Mouse (Mus musculus) forebrain, embryonic 13.5 days (tissue): ENCODE data around the gene Cnn3. TPM values are rescaled to one million over a fixed set of nuclear protein-coding genes. Genes with fewer than 3 reads are reported as not detected.

ENCODE experiments used
- ATAC-seq: fragments of 200-750 bp; cut with Nextera tagmentation; 2 replicates; pipeline ENCODE4 v1.8.0; 2017
- H3K27ac ChIP-seq: fragments of 300-500 bp; sonication (generic); 2 replicates; pipeline ENCODE4 v1.5.1; 2015; ENCODE audit warnings: inconsistent platforms, mild to moderate bottlenecking, moderate library complexity
- H3K27me3 ChIP-seq: fragments of 300-500 bp; sonication (generic); 2 replicates; pipeline ENCODE4 v1.6.1; 2015; ENCODE audit warnings: mild to moderate bottlenecking, inconsistent platforms
- H3K36me3 ChIP-seq: fragments of 300-500 bp; sonication (generic); 2 replicates; pipeline ENCODE4 v1.6.1; 2015; ENCODE audit warnings: mild to moderate bottlenecking, inconsistent platforms; ENCODE audit not compliant: poor library complexity, severe bottlenecking
- H3K4me1 ChIP-seq: fragments of 300-500 bp; sonication (generic); 2 replicates; pipeline ENCODE4 v1.6.1; 2015; ENCODE audit warnings: inconsistent platforms
- H3K4me2 ChIP-seq: fragments of 300-500 bp; sonication (generic); 2 replicates; pipeline ENCODE4 v1.6.1; 2015; ENCODE audit warnings: inconsistent platforms, mild to moderate bottlenecking, moderate library complexity
- H3K4me3 ChIP-seq: fragments of 300-500 bp; sonication (generic); 2 replicates; pipeline ENCODE4 v1.5.1; 2015; ENCODE audit warnings: mild to moderate bottlenecking, inconsistent platforms
- H3K9ac ChIP-seq: fragments of 300-500 bp; sonication (generic); 2 replicates; pipeline ENCODE4 v1.6.1; 2015; ENCODE audit warnings: mild to moderate bottlenecking, inconsistent platforms
- H3K9me3 ChIP-seq: fragments of 300-500 bp; sonication (generic); replicated peaks from 2 replicates; pipeline ENCODE4 v1.6.1; 2016; ENCODE audit warnings: inconsistent platforms
- WGBS: fragments of 180-500 bp; shearing (Covaris S2); methylation state at CpG from one replicate; pipeline ENCODE4 v1.1.7; 2015; 5-methylcytosine and 5-hydroxymethylcytosine counted together
- polyA plus RNA-seq: library from polyadenylated mRNA; unstranded; fragments of >200 nt; fragmentation: Nextera tagmentation; extraction: Ambion mirVana; gene quantifications from 2 replicates; pipeline ENCODE4 v1.2.1, GENCODE M21; 2015

Cnn3 gene
- polyA plus RNA-seq, result 770 and 773 TPM in 2 replicates

DNA sequence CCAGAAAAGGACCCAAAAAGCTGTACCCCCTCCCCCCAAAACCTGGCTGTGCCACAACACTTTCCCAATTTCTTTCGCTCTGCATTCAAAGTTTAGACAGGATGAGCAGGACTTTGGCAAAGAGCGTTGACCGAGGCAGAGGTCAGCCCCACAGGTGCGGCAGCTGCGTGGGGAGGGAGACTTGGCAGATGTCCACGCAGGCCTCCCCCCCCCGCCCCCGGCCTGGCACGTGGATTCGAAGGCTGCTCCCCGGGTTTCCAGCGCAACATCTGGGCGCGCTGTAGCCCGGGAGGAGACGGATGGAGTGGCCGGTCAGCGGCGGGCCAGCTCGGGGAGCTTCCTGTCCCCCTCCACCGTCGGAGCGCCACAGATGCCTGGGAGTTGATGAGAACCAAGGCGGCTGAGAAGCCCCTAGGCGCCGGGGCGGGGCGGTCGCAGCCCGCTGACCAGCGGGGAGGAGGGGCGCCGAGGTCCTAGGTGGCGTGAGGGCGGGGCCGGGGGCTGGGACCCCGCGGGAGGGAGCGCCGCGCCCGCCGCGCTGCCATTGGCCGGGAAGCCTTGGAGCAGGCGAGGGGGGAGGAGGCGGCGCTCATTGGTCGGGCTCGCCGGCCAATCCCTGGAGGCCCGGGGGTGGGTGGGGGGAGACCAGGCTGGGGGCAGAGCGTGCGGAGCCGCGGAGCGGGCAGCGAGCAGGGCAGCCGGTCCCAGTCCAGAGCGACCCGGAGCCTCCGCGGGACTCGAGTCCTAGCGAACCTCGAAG, at the start of gene Cnn3:
Gene Cnn3 (plus strand): TSS at position 637 of the 760 bp plus-strand sequence.
- H3K27ac ChIP-seq, result peak within 1 kb of the TSS; percentile 99
- no peaks in the 10 kb centered on the region; the same call in 1 of the 2 replicates for H3K27me3 ChIP-seq
- H3K9me3 ChIP-seq, result no peaks in the 10 kb centered on the region
- WGBS, result 2% methylated on average over 59 of the region's 66 CpGs
- H3K4me1 ChIP-seq, result peaks cover 38% of the 10 kb centered on the region
- H3K4me3 ChIP-seq, result peak within 1 kb of the TSS; percentile 89
- peak; percentile 92 for ATAC-seq
- no peaks in the 10 kb centered on the region for H3K36me3 ChIP-seq
- peak within 1 kb of the TSS; percentile 78 for H3K4me2 ChIP-seq
- H3K9ac ChIP-seq, result peak within 1 kb of the TSS; percentile 97

DNA sequence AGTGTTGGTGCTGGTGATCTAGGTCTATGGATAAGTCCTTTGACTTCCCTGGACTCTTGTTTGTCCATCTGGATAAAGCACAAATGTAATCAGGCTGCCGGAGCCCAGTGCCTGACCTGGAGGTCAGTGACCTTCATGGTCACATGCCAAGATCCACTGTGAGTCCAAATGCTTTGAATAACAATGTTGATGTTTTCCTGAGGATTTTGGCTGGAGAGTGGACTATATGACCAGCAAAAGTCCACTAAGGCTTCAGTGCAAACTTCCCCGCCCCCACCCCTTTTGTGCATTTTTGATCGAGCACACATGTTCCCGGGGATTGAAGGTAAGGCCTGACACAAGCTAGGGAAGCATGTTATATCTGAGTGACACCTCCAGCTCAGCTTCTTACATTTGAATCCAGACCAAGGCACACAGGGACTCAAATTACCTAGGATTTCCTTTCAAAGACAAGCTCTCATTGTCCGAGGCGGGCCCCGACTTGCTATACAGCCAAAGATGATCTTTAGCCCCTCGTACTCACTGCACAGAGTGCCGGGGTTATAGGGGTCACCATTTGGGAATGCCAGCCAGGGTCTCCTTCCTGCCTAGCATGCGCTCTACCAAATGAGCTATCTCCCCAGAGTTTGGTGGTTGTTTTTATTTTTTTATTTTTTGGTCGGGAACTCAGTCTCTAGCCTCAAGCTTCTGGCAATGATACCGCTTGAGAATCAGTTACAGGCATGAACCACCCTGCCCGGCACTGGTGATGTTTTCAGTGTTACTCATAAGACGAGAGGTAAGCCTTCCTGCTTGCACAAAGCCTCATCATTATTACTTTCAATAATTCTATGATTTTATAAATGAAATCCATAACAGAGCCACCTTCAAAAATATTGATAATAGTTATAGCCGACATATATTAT, 47.3 kb upstream of the Cnn3 start:
- Histone ChIP-seq H3K4me3 (no peak overlapping the region), H3K9ac (no peak overlapping the region), H3K4me2 (no peak overlapping the region), H3K36me3 (no peaks in the 10 kb centered on the region), H3K9me3 (no peaks in the 10 kb centered on the region), H3K27ac (no peak overlapping the region), H3K4me1 (no peaks in the 10 kb centered on the region), H3K27me3 (no peaks in the 10 kb centered on the region)
- WGBS, result 61% methylated on average over 15 of the region's 15 CpGs
- no peak for ATAC-seq

GRCm38 (mm10) chr3:121379699-121380098, 46.6 kb upstream of the Cnn3 start:
- Histone ChIP-seq H3K4me1 (no peaks in the 10 kb centered on the region), H3K4me3 (no peak overlapping the region), H3K4me2 (no peak overlapping the region), H3K27ac (no peak overlapping the region), H3K27me3 (no peaks in the 10 kb centered on the region), H3K9ac (no peak overlapping the region), H3K9me3 (no peaks in the 10 kb centered on the region), H3K36me3 (no peaks in the 10 kb centered on the region)
- WGBS, result 89% methylated on average over 5 of the region's 5 CpGs
- ATAC-seq, result no peak

DNA sequence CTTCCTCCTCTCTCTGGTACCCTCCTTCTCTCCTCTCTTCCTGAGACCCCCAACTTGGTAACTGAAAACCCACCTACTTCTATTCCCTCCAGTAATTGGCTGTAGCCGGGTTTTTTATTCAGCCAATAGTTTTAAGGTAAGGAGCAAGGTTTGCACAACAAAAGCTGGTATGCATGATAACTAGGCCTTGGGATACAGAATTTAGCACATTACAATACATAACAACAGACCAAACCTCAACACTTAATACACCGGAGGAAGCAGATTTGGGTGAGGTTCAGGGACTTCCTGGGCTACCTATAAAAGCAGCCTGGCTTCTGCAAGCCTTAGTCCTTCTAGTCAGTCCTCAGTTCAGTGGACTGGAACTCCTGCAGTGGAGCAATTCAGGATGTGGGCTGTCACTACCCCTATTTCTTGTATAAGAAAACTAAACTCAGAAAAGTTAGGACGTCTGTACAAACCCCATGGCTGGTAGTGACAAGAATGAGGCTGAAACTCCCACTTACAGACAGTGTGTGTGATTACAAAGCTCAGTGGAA, 38.8 kb upstream of the Cnn3 start:
- no peak for ATAC-seq

DNA sequence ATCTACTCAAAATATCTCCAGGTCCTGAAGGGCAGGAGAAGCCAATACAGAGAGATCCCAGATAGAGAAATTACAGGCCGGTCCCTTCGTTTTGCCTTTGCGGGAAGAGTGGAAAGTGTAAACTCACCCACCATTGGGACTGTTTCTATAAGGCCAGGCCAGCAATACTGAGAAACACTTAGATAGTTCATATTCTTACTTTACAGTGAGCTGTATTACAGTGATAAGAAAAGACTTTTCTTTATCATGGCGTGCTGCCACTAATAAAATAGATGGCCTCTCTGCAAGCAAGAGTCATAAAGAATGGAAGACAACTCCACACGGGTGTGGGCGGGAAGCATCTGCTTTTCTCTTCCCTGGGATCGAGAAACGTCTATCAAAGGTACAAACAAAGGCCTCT, 36.9 kb upstream of the Cnn3 start:
- no peaks in the 10 kb centered on the region for H3K27me3 ChIP-seq
- no peak overlapping the region for H3K9ac ChIP-seq
- no peaks in the 10 kb centered on the region for H3K9me3 ChIP-seq
- ATAC-seq, result no peak
- no peak overlapping the region for H3K27ac ChIP-seq
- H3K4me3 ChIP-seq, result no peak overlapping the region
- H3K4me2 ChIP-seq, result no peak overlapping the region
- 81% methylated on average over 8 of the region's 8 CpGs for WGBS
- peaks cover 11% of the 10 kb centered on the region for H3K4me1 ChIP-seq
- no peaks in the 10 kb centered on the region for H3K36me3 ChIP-seq

More for the DNA sequence above, 38.8 kb upstream of the Cnn3 start:
- Histone ChIP-seq H3K4me2 (no peak overlapping the region), H3K27me3 (no peaks in the 10 kb centered on the region), H3K27ac (no peak overlapping the region), H3K36me3 (no peaks in the 10 kb centered on the region), H3K4me3 (no peak overlapping the region), H3K9me3 (no peaks in the 10 kb centered on the region), H3K9ac (no peak overlapping the region), H3K4me1 (peaks cover 11% of the 10 kb centered on the region)
- 75% methylated on average over 3 of the region's 3 CpGs for whole genome bisulfite sequencing

DNA sequence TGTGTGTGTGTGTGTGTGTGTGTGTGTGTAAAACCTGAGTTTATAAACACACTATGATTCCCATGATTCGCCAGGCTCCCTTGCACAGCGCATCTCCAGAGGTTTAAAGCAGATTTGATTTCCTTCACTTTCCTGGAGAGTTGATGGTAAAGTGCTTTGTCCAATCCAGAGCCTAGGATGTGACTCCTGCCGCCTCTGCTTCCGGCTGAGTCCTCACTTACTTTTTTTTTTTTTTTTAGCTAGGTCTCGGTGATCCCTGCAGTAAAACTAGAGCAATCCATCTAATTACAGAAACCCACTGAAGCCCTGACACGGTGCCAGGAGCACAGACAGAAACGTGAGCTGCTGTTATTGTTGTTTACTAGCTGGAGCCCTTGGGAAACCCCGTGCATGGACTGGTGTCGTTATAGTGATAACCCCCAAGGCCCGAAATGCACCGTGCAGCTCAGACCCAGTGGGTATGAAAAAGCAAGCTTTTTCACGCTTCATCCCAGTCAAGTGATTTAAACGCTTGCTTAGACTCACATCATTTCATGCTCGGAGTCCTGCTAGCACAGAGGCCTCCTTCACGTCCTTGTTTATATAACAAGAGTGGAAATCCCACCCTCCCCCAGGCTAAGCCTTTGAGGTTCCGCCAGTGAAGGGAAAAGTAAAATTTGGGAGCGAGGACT, 36.3 kb upstream of the Cnn3 start:
- Histone ChIP-seq H3K27ac (no peak overlapping the region), H3K9me3 (no peaks in the 10 kb centered on the region), H3K36me3 (no peaks in the 10 kb centered on the region), H3K4me1 (peaks cover 11% of the 10 kb centered on the region), H3K4me2 (peak overlapping the region; percentile 45), H3K27me3 (no peaks in the 10 kb centered on the region), H3K4me3 (peak overlapping the region; percentile 17; the same call in 1 of the 2 replicates), H3K9ac (peak overlapping the region; percentile 45; the same call in 1 of the 2 replicates)
- WGBS, result 21% methylated on average over 17 of the region's 17 CpGs
- peak; percentile 70 for ATAC-seq

DNA sequence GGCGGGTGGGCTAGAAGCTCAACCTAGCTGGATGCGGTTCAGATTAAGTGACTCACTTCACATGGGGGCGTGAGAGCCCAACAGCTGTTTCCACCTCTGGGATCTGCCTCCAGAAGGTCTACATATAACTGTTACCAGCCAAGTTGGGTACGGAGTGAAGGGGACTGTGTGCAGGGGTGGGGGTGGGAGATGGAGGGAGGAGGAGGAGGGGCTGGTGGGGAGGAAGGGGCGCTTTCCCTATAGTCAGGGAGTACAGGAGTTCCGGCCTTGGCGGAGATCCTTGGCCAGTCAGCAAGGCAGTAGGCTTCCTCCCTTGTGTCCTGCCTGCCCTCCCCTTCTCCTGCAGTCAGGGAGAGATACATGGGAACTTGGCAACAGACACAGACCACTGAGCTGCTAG, 35.6 kb upstream of the Cnn3 start:
- ATAC-seq, result no peak; the same call in 1 of the 2 replicates

DNA sequence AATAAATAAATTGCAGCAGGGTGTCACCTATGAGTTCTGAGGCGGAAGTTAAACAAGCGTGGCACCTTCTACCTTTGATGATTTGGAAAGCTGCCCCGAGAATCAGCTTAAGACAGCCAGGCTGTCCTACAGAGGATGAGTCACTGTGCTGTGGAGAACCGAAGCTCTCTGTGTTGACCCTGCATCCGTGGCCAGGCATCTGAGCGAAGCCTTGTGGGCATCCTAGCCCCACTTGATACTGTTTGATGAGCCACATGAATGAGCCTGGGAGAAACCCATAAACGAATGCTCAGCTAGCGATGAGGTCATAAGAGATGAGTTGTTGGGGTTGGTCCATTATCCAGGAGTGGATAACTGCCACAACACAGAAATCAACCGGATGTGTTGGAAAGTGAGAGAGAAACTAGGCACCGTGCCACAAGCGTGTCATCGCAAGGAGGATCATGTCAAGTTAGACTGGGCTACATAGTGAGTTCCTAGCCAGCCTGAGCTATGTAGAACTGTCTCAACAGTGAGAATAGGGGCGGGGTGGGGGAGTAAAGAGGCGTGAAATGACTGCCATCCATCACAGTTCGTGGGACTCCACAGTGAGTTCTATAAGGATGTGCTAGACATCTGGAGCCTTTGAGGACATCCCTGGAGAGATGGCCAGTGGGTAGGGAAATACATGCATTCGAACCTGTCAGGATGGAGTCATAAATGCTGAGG, 30.6 kb upstream of the Cnn3 start:
- Histone ChIP-seq H3K27ac (no peak overlapping the region), H3K4me1 (peaks cover 2% of the 10 kb centered on the region; the same call in 1 of the 2 replicates), H3K36me3 (no peaks in the 10 kb centered on the region), H3K9ac (no peak overlapping the region), H3K4me3 (no peak overlapping the region), H3K27me3 (no peaks in the 10 kb centered on the region), H3K4me2 (no peak overlapping the region), H3K9me3 (no peaks in the 10 kb centered on the region)
- WGBS, result 85% methylated on average over 16 of the region's 16 CpGs
- no peak for ATAC-seq

More for the DNA sequence above, 35.6 kb upstream of the Cnn3 start:
- WGBS, result 76% methylated on average over 7 of the region's 7 CpGs
- H3K36me3 ChIP-seq, result no peaks in the 10 kb centered on the region
- H3K27ac ChIP-seq, result no peak overlapping the region
- H3K4me2 ChIP-seq, result no peak overlapping the region
- no peak overlapping the region for H3K4me3 ChIP-seq
- H3K4me1 ChIP-seq, result peaks cover 11% of the 10 kb centered on the region
- H3K27me3 ChIP-seq, result no peaks in the 10 kb centered on the region
- H3K9me3 ChIP-seq, result no peaks in the 10 kb centered on the region
- H3K9ac ChIP-seq, result no peak overlapping the region

GRCm38 (mm10) chr3:121396561-121396960, 29.7 kb upstream of the Cnn3 start:
- no peaks in the 10 kb centered on the region for H3K36me3 ChIP-seq
- 84% methylated on average over 7 of the region's 7 CpGs for WGBS
- no peaks in the 10 kb centered on the region for H3K9me3 ChIP-seq
- no peak overlapping the region for H3K4me3 ChIP-seq
- ATAC-seq, result no peak
- H3K9ac ChIP-seq, result no peak overlapping the region
- H3K4me2 ChIP-seq, result no peak overlapping the region
- H3K27me3 ChIP-seq, result no peaks in the 10 kb centered on the region
- H3K27ac ChIP-seq, result no peak overlapping the region
- H3K4me1 ChIP-seq, result no peaks in the 10 kb centered on the region

DNA sequence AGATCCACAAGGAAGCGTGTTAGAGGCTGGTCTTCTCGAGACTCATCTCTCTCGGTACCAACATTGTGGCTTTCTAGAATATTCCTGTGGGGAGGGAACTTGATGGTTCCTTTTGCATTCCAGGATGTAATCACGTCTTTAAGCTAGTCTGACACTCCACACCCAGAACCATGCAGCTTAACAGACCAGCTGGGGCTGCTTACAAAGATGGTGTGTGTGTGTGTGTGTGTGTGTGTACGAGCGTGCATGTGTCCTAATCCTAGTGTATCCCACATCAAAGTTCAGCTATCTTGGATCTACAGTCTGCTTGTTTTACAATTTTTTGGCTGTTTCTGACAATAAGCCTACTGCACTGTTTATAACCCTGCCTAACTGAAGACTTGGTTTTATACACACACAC, 29.3 kb upstream of the Cnn3 start:
- 78% methylated on average over 6 of the region's 6 CpGs for WGBS
- no peaks in the 10 kb centered on the region for H3K27me3 ChIP-seq
- no peak overlapping the region for H3K9ac ChIP-seq
- no peaks in the 10 kb centered on the region for H3K9me3 ChIP-seq
- H3K36me3 ChIP-seq, result no peaks in the 10 kb centered on the region
- H3K4me1 ChIP-seq, result no peaks in the 10 kb centered on the region
- ATAC-seq, result no peak
- no peak overlapping the region for H3K4me3 ChIP-seq
- no peak overlapping the region for H3K27ac ChIP-seq
- no peak overlapping the region for H3K4me2 ChIP-seq

GRCm38 (mm10) chr3:121401384-121401783, 24.9 kb upstream of the Cnn3 start:
- no peaks in the 10 kb centered on the region for H3K4me1 ChIP-seq
- no peak overlapping the region for H3K4me2 ChIP-seq
- WGBS, result 86% methylated on average over 4 of the region's 4 CpGs
- H3K27ac ChIP-seq, result no peak overlapping the region
- H3K4me3 ChIP-seq, result no peak overlapping the region
- ATAC-seq, result no peak
- H3K36me3 ChIP-seq, result no peaks in the 10 kb centered on the region
- H3K27me3 ChIP-seq, result no peaks in the 10 kb centered on the region
- no peaks in the 10 kb centered on the region for H3K9me3 ChIP-seq
- no peak overlapping the region for H3K9ac ChIP-seq
